Mouse (Mus musculus) splenic B cell, adult 2 months (primary cell): ENCODE measurements around the gene Farp1.
"Not testable (repeated sequence)": the region's sequence is repeated elsewhere in the genome, so short reads cannot be mapped to it uniquely, and the experiment has no call there.

Experiments
- DNase-seq: peaks from one replicate; pipeline ENCODE4 v3.0.0-alpha.2; 2011; ENCODE audit warnings: low read depth, low spot score
- H3K27me3 ChIP-seq: 2 replicates; pipeline ENCODE4 v1.6.1; 2012; ENCODE audit warnings: mild to moderate bottlenecking, low read length, moderate library complexity, mixed read lengths; ENCODE audit not compliant: control insufficient read depth, poor library complexity, insufficient read depth, severe bottlenecking
- H3K36me3 ChIP-seq: 2 replicates; pipeline ENCODE4 v1.6.1; 2012; ENCODE audit warnings: mild to moderate bottlenecking, low read length, moderate library complexity, mixed read lengths; ENCODE audit not compliant: control insufficient read depth, poor library complexity, insufficient read depth, severe bottlenecking

Farp1 gene

DNA sequence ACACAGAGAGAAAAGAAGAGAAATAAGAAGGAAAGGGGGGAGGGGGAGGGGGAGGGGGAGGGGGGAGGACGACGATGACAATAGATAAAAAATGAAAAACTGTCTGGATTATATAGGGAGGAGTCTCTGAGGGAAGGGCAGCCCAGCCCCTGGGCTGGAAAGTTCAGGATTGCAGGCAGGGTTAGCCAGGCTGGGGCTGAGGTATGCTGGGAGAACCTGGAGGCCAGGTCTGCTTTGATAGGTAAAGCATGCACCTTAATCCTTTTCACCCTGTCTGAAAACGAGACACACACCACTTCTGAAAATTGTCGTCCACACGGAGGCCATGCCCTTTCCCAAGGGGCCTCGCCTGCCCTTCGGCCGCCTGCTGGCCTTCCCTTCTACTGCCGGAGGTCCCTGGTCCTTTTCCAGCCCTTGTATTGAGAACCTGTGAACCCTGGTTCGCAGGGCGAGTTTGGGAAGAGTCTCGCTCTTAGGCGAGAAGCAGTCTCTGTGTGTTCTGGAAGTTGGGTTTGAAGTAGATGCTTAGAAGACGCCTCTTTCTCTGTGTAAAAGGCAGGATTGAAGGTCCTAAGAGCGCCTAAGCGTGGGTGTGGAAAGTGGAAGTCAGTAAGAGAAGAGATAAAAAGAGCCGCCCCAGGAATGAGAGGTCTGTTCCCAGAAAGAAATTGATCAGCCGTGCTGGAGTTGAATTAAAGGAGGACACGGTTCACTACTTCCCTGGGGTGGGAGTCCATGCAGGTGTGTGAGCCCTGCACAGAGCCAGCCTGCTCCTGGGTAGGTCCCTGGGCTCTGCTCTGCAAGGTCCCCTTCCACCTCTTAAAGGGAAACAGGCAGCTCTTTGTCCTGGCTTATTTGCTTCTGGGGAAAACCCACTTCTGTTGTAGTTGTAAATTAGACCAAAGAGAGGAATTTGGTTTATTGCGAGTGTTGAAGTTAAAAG, 94.1 kb downstream of the Farp1 start:
- no peaks in the 10 kb centered on the region for H3K36me3 ChIP-seq
- DNase-seq, result no peak
- no peaks in the 10 kb centered on the region for H3K27me3 ChIP-seq

DNA sequence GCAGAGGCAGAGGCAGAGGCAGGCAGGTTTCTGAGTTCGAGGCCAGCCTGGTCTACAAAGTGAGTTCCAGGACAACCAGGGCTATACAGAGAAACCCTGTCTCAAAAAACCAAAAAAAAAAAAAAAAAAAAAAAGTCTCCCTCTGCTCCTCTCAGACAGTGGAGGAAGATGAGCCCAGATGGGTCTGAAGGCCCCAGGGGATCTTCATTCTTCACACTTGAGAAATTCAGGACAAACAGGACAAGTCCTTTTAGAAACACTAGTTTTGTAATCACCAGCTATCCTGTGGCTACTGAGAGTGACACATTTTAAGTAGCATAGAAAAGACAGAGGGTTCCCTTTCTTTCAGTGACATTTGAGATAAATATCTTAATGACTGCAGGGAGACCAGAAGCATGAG, 95.4 kb downstream of the Farp1 start:
- not testable (repeated sequence) for H3K36me3 ChIP-seq, H3K27me3 ChIP-seq, DNase-seq

DNA sequence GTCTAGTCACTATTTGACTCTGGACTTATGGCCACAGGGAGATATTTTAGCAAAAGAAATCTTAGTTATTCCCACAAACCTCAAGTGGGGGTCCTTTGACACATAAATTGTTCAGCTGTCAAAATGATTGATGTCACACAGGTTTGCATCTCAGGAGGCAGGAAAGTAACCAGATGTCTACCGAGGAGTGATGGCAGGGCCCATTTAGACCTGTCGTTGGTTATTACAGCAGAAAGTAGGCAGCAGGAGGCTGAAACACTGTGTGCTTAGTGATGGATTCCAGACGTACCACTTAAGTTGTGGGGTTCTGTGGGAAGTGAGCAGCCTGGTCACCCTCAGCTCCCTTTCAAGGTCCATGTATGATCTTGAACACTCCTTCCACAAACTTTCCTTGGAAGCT, 99.4 kb downstream of the Farp1 start:
- DNase-seq, result no peak
- Histone ChIP-seq H3K36me3 (no peaks in the 10 kb centered on the region), H3K27me3 (no peaks in the 10 kb centered on the region)

DNA sequence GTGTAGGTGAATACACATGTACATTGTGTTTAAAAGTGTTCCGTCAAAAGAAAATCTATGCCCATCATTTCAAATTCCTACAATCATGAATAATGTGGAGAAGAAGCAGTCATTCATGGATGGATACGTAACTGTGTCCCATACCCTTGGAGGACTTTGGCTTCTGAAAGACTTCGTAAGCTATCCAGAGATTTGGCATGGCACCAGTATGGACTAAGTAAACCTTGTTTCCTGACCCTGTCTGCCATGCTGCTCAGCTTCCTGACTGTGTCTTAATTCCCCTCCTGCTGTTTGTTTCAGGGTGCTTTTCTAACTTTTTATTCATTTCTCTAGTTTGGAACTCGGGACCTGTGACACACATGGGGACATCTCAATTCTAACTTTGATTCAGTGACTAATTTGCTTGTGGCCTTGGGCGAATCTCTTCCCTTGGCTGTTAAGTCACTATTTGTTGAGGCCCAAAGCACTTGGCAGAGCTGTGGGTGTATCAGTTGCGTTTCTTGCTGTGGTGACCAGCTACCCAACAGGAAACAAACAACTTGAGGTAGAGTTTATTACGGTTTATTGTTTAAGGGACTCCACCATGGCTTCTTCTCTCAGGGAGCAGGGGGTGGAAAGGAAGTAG, 108.9 kb downstream of the Farp1 start:
- no peaks in the 10 kb centered on the region; the same call in 1 of the 2 replicates for H3K27me3 ChIP-seq
- H3K36me3 ChIP-seq, result no peaks in the 10 kb centered on the region
- no peak for DNase-seq

DNA sequence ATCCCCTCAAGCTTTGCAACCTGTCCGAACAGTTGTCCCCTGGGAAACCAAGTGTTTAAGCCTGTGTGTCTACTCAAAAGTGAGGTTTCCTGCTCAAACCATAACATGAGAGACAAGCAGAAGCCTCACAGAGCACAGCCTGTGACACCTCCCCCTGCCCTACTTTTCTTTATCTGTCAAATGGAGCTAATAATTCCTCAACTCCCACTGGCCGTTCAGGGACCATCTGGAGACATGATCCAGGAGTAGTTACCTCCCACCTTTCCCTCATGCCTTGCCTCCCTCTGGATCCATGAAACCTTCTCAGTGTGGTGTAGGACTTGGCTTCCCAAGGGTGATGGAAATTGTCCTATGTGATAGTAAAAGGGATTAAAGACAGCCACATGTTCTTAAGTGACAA, 109.5 kb downstream of the Farp1 start:
- H3K36me3 ChIP-seq, result no peaks in the 10 kb centered on the region
- no peaks in the 10 kb centered on the region; the same call in 1 of the 2 replicates for H3K27me3 ChIP-seq
- no peak for DNase-seq

DNA sequence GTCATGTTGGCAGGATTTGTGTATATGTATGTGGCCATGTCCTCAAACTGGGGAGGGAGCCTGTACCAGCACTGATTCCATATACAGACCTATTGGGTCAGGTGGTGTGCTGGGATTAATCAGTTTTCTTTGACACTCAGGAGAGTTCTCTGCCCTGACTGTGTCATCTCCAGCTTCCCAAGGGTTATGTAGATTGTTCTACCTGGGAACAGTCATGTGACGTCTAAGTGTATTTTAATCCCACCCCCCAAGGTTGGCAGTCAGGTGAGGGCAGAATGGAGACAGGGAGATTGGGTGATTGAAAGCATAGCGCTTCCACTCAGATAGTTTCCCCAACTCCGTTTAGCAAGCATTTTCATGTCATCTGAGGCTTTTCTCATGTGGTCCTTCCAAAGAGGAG, 110.3 kb downstream of the Farp1 start:
- no peaks in the 10 kb centered on the region for H3K36me3 ChIP-seq
- H3K27me3 ChIP-seq, result no peaks in the 10 kb centered on the region; the same call in 1 of the 2 replicates
- no peak for DNase-seq

DNA sequence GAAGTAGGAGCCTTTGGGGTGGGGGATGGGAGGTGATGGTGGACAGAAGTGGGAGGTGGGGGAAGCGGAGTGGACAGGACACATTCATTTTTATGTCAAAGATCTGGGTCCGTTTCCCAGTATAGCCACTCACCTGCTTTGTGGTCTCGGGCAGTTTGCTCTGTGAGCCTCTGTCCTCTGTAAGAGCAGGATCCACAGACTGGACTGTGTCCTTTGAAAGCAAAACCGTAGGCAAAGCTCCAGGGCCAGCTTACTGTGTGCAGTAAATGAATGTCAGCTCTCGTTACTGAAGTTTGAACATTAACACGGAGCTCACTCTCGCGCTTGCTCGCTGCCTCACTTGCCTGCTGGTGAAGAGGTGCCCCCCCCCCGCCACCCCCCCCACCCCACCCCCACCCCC, 110.7 kb downstream of the Farp1 start:
- H3K27me3 ChIP-seq, result no peaks in the 10 kb centered on the region; the same call in 1 of the 2 replicates
- H3K36me3 ChIP-seq, result no peaks in the 10 kb centered on the region
- no peak for DNase-seq

DNA sequence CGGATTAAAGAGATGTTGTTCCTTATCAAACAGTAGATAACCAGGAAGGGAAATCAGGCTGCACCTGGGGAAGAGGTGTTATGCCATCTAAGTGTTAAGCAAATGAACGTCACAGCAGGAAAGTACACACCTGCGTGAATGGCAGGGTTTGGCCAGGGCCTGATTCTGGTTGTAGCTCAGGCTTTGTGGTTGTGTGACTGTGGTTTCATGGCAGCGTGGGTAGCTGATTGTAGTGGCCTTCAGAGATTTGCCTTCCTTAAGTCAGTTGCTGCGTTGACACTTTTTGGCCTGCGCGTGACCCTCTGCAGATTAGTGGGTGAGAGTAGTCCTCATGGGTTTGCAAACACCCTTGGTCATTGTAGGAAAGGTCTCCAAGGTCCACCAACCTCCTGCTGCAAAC, 111.2 kb downstream of the Farp1 start:
- DNase-seq, result peak; percentile 23
- H3K36me3 ChIP-seq, result no peaks in the 10 kb centered on the region
- H3K27me3 ChIP-seq, result no peaks in the 10 kb centered on the region; the same call in 1 of the 2 replicates

DNA sequence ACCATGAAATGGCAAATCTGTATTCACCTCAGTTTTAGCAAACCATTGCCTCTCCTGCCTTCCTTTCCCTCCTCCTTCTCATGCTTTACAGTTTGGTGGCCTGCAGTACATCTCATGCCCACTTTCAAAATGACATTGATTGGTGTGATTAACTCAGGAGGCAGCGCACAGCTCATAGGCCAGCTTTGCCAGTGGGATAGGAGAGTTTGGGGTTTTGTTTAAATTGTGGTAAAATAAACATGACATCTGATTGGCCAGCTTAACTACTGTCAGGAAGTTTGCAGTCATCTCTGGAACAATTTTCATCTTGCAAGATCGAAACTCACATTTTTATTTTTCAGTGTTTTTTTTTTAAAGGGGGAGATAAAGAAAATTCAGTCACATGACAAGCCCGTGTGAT, 112.0 kb downstream of the Farp1 start:
- no peaks in the 10 kb centered on the region for H3K36me3 ChIP-seq
- H3K27me3 ChIP-seq, result no peaks in the 10 kb centered on the region; the same call in 1 of the 2 replicates
- no peak for DNase-seq

DNA sequence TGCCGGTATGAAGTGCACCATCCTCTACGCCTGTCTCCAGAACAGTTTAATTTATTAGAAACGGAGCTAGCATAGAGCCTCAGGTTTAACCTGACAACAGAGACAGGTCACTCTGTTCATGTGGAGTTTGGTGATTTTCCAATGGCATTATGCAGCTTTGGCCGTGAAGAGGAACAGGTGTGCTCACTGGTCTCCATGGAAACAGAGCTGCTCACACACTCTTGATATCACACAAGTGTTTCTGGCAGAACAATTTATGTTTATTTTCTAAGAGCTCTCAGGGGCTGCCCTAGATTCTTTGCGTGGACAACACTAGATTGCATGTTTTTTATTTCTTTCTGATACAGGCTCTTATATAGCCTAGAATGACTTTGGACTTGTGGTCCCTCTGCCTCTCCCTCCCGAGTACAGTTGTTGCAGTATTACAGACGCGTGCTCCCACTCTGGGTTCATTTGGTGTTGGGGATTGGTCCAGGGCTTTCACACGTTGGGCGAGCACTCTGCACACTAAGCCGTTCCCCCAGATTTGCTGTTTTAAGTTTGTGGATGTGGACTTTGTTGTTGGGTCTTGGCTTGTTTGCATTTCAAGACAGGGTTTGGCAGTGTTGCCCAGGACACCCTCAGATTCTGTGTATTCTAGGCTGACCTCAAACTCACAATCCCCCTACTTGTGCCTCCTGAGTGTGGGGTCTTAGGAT, 113.2 kb downstream of the Farp1 start:
- Histone ChIP-seq H3K27me3 (no peaks in the 10 kb centered on the region; the same call in 1 of the 2 replicates), H3K36me3 (no peaks in the 10 kb centered on the region)
- no peak for DNase-seq

DNA sequence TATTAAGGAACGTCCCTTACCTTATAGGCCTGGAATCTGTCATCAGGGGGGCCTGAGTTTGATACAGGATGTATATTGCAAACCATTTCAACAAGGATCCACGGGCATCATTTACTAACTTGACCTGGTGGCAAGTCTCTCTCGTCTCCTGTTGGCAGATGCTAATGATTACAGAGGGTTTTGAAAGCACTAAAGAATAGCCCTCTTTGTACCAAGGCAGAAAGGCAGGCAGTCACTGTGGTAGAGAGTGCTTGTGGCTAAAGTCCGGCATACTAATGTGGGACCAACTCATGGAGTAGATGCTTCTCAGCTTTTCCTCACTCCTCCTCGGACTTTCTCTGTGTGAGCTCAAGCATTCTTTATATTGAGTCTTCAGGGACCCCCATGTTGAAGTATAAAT, 115.0 kb downstream of the Farp1 start:
- DNase-seq, result no peak
- Histone ChIP-seq H3K36me3 (no peaks in the 10 kb centered on the region), H3K27me3 (no peaks in the 10 kb centered on the region; the same call in 1 of the 2 replicates)

DNA sequence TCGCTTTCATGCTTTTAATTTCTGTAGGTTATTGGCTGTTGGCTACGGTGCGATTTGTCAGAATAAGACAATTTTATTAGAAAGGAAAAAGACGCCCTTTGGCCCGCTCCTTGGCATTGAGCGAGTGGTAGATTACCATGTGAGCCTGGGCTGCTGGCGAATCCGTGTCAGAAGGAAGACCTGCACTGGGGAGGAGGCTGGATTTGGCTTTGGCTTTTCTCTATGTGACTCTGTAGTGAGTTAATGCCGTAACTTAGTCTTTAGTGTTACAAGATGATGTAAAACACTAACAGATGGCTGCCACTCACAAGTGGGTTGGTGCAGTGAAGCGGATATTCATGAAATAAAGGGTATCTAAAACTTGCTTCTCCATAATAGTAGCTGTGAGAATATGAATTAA, 116.8 kb downstream of the Farp1 start:
- Histone ChIP-seq H3K36me3 (no peaks in the 10 kb centered on the region), H3K27me3 (no peaks in the 10 kb centered on the region; the same call in 1 of the 2 replicates)
- no peak for DNase-seq

DNA sequence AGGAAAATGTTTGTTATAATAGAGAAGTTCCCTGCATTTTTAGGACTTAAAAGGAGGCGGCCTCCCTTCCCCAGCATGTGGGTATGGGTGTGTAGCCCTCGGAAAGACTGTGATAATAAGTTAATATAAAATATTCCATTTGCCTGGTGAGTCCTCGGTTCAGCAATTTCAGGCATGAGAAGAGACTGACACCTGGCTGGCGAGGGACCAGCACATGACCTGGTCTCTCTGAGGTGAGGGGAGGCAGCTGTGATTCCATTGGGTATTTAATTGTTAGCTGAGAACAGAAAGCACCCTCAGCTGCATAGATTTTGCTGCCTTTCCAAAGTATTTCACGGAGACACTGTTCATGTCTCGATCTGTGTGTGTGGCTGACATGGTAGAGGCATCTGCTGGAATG, 117.8 kb downstream of the Farp1 start:
- no peaks in the 10 kb centered on the region for H3K36me3 ChIP-seq
- DNase-seq, result no peak
- no peaks in the 10 kb centered on the region for H3K27me3 ChIP-seq

DNA sequence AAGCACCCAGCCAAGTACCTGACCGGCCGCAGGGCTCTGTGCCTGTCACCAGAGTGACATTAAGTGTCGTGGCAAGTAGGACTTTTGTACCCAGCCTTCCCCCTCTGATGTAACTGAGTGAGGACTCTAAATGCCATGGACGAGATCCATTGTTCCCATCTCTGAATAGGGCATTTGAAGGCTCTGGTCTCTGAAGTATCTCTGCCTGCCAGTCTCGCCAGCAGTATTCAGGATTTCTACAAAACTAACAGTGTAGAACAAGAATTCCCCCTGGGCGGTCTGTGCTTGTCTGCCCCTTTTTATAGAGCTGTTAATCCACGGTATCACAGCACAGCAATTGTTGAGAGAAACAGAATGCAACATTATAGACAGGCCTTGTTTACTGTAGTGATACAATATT, 118.3 kb downstream of the Farp1 start:
- DNase-seq, result no peak
- Histone ChIP-seq H3K27me3 (no peaks in the 10 kb centered on the region), H3K36me3 (no peaks in the 10 kb centered on the region)

DNA sequence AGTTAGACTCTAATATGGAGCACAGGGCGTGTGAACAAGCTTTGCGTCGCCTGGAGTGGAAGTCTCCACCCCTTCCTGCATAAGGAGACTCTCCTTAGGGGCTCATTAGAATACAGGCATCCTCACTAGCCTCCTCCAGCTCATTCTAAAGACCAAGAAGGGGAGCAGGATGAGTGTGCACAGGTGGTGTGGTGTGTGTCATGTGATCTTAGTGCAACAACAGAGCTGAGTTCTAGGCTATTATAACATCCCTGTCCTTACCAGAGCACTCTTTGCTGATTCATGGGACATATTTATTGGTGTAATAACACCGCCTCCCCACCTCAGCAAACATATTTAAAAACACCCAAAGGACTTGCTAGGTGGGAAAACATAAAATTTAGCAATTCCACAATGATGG, 120.2 kb downstream of the Farp1 start:
- no peaks in the 10 kb centered on the region for H3K36me3 ChIP-seq
- no peaks in the 10 kb centered on the region for H3K27me3 ChIP-seq
- no peak for DNase-seq
